Mouse (Mus musculus): ENCODE data around the gene Lmtk2.

DNA sequence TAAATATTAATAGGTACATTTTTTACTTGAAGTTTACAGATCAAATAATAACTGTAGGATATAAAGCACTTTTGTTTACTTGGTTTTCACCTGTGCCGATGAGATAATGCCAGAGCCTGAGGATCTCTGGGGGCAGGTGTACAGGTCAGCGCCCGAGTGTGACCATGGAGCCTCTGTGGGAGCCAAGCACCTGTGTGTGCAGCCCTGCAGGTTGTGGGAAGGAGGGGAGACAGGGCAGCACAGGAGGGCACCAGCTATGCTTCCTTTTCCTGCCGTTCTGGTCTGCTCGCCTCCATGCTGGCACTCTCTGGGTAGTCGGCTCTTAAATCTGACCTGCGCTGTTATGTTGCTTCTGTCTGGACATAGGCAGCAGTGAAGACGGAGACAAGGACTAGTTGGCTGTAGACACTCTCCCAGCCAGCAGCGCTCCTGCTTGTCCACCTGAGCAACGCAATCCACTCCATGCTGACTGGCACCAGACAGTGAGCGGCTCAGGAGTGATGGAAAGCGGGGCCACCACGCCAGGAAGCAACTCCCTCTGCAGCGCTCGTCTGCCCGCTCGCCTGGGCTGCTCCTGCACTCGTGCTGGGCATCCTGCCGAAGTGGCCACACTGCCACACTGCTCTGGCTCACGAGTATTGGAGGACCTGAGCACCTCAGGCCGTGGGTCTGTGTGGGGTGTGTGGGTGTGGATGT is 84.3 kb downstream of the Lmtk2 start:
- TF ChIP-seq CTCF (IDR thresholded peaks at IDR 0.05; ENCODE audit: low read depth, low read length) (no peak), POLR2A (IDR thresholded peaks at IDR 0.05; ENCODE audit: extremely low read depth, insufficient read depth, low read length) (no peak)
